Mouse (Mus musculus) embryonic facial prominence, embryonic 13.5 days (tissue): ENCODE measurements at regions not wholly inside any gene's neighbourhood (a gene's known extent, or its start where the extent isn't known, plus 50 kb on each side); places are given as distances from the start of the nearest gene placed in this dataset.

Source experiments
- ATAC-seq: fragments of 200-750 bp; cut with Nextera tagmentation; 2 replicates; pipeline ENCODE4 v1.8.0; 2017; ENCODE audit warnings: low read depth; ENCODE audit not compliant: insufficient number of reproducible peaks, insufficient read depth, low FRiP score, low TSS enrichment
- H3K27ac ChIP-seq: fragments of 300-500 bp; sonication (generic); 2 replicates; pipeline ENCODE4 v1.5.1; 2015; ENCODE audit warnings: moderate library complexity, mild to moderate bottlenecking, inconsistent platforms
- H3K27me3 ChIP-seq: fragments of 300-500 bp; sonication (generic); 2 replicates; pipeline ENCODE4 v1.6.1; 2015; ENCODE audit warnings: mild to moderate bottlenecking, inconsistent platforms
- H3K36me3 ChIP-seq: fragments of 300-500 bp; sonication (generic); 2 replicates; pipeline ENCODE4 v1.6.1; 2015; ENCODE audit warnings: mild to moderate bottlenecking, inconsistent platforms
- H3K4me1 ChIP-seq: fragments of 300-500 bp; sonication (generic); 2 replicates; pipeline ENCODE4 v1.6.1; 2015; ENCODE audit warnings: inconsistent platforms
- H3K4me2 ChIP-seq: fragments of 300-500 bp; sonication (generic); 2 replicates; pipeline ENCODE4 v1.6.1; 2015; ENCODE audit warnings: moderate library complexity, mild to moderate bottlenecking, inconsistent platforms
- H3K4me3 ChIP-seq: fragments of 300-500 bp; sonication (generic); 2 replicates; pipeline ENCODE4 v1.5.1; 2015; ENCODE audit warnings: mild to moderate bottlenecking, inconsistent platforms
- H3K9ac ChIP-seq: fragments of 300-500 bp; sonication (generic); 2 replicates; pipeline ENCODE4 v1.6.1; 2015; ENCODE audit warnings: mild to moderate bottlenecking, inconsistent platforms
- H3K9me3 ChIP-seq: fragments of 300-500 bp; sonication (generic); 2 replicates; pipeline ENCODE4 v1.6.1; 2016; ENCODE audit warnings: inconsistent platforms
- WGBS: fragments of 180-500 bp; shearing (Covaris S2); methylation state at CpG from one replicate; pipeline ENCODE4 v1.1.7; 2015; ENCODE audit warnings: mixed read lengths; 5-methylcytosine and 5-hydroxymethylcytosine counted together

GRCm38 (mm10) chr13:97510431-97511261 lies 249.8 kb downstream of the Gm10260 start:
- H3K9me3 ChIP-seq, result no peaks in the 10 kb centered on the region; the same call in 1 of the 2 replicates
- H3K9ac ChIP-seq, result no peak overlapping the region
- H3K4me3 ChIP-seq, result no peak overlapping the region
- no peaks in the 10 kb centered on the region for H3K27me3 ChIP-seq
- peak overlapping the region; percentile 41; the same call in 1 of the 2 replicates for H3K27ac ChIP-seq
- peak; percentile 33; the same call in 1 of the 2 replicates for ATAC-seq
- no peaks in the 10 kb centered on the region for H3K36me3 ChIP-seq
- H3K4me1 ChIP-seq, result peaks cover 31% of the 10 kb centered on the region
- 46% methylated on average over 10 of the region's 10 CpGs for WGBS
- H3K4me2 ChIP-seq, result no peak overlapping the region

- Histone ChIP-seq H3K27me3 (no peaks in the 10 kb centered on the region), H3K9me3 (no peaks in the 10 kb centered on the region), H3K4me1 (peaks cover 8% of the 10 kb centered on the region; the same call in 1 of the 2 replicates), H3K36me3 (no peaks in the 10 kb centered on the region), H3K27ac (no peak overlapping the region), H3K4me2 (no peak overlapping the region), H3K4me3 (no peak overlapping the region), H3K9ac (no peak overlapping the region)
- 70% methylated on average over 5 of the region's 5 CpGs for WGBS
- no peak for ATAC-seq
These were observed 255.5 kb downstream of the Gm10260 start for GRCm38 (mm10) chr13:97504949-97505348.

GRCm38 (mm10) chr13:97503955-97504739 lies 256.3 kb downstream of the Gm10260 start:
- no peak overlapping the region for H3K4me2 ChIP-seq
- no peak overlapping the region; the same call in 1 of the 2 replicates for H3K27ac ChIP-seq
- H3K36me3 ChIP-seq, result no peaks in the 10 kb centered on the region
- no peak overlapping the region for H3K4me3 ChIP-seq
- peaks cover 16% of the 10 kb centered on the region; the same call in 1 of the 2 replicates for H3K4me1 ChIP-seq
- H3K9me3 ChIP-seq, result no peaks in the 10 kb centered on the region
- H3K9ac ChIP-seq, result no peak overlapping the region
- no peaks in the 10 kb centered on the region for H3K27me3 ChIP-seq
- ATAC-seq, result no peak
- WGBS, result 94% methylated on average over 10 of the region's 10 CpGs

- Histone ChIP-seq H3K4me2 (no peak overlapping the region), H3K9ac (no peak overlapping the region), H3K36me3 (no peaks in the 10 kb centered on the region), H3K27me3 (no peaks in the 10 kb centered on the region), H3K4me3 (no peak overlapping the region), H3K9me3 (no peaks in the 10 kb centered on the region), H3K27ac (no peak overlapping the region; the same call in 1 of the 2 replicates), H3K4me1 (peaks cover 18% of the 10 kb centered on the region; the same call in 1 of the 2 replicates)
- 78% methylated on average over 5 of the region's 5 CpGs for whole genome bisulfite sequencing
- no peak for ATAC-seq
These were observed 257.0 kb downstream of the Gm10260 start for GRCm38 (mm10) chr13:97503391-97503790.

- Histone ChIP-seq H3K27me3 (no peaks in the 10 kb centered on the region), H3K4me2 (no peak overlapping the region), H3K4me3 (no peak overlapping the region), H3K9me3 (no peaks in the 10 kb centered on the region), H3K36me3 (no peaks in the 10 kb centered on the region), H3K9ac (no peak overlapping the region), H3K4me1 (peaks cover 14% of the 10 kb centered on the region; the same call in 1 of the 2 replicates), H3K27ac (no peak overlapping the region)
- ATAC-seq, result no peak
- 84% methylated on average over 8 of the region's 8 CpGs for WGBS
These were observed 259.2 kb downstream of the Enc1 start for GRCm38 (mm10) chr13:97500155-97500554.

GRCm38 (mm10) chr13:97498981-97499380 lies 258.1 kb downstream of the Enc1 start:
- Histone ChIP-seq H3K9ac (no peak overlapping the region), H3K9me3 (no peaks in the 10 kb centered on the region), H3K4me2 (no peak overlapping the region), H3K36me3 (no peaks in the 10 kb centered on the region), H3K4me1 (peaks cover 12% of the 10 kb centered on the region; the same call in 1 of the 2 replicates), H3K27me3 (0 out of 2 replicates have a peak, but pooled peaks cover 3% of the 10 kb centered on the region), H3K27ac (no peak overlapping the region), H3K4me3 (no peak overlapping the region)
- WGBS, result 89% methylated on average over 5 of the region's 5 CpGs
- ATAC-seq, result no peak

GRCm38 (mm10) chr13:97497928-97498327 lies 257.0 kb downstream of the Enc1 start:
- H3K4me3 ChIP-seq, result no peak overlapping the region
- no peak overlapping the region for H3K4me2 ChIP-seq
- 0 out of 2 replicates have a peak, but pooled peaks cover 3% of the 10 kb centered on the region for H3K27me3 ChIP-seq
- no peaks in the 10 kb centered on the region for H3K9me3 ChIP-seq
- H3K4me1 ChIP-seq, result peaks cover 16% of the 10 kb centered on the region; the same call in 1 of the 2 replicates
- no peak overlapping the region for H3K27ac ChIP-seq
- 78% methylated on average over 5 of the region's 5 CpGs for WGBS
- ATAC-seq, result no peak
- no peak overlapping the region for H3K9ac ChIP-seq
- H3K36me3 ChIP-seq, result no peaks in the 10 kb centered on the region

GRCm38 (mm10) chr13:97494770-97495169 lies 253.9 kb downstream of the Enc1 start:
- Histone ChIP-seq H3K9me3 (no peaks in the 10 kb centered on the region), H3K4me1 (peaks cover 30% of the 10 kb centered on the region), H3K36me3 (no peaks in the 10 kb centered on the region), H3K4me3 (no peak overlapping the region), H3K27ac (no peak overlapping the region), H3K9ac (no peak overlapping the region), H3K4me2 (no peak overlapping the region), H3K27me3 (0 out of 2 replicates have a peak, but pooled peaks cover 3% of the 10 kb centered on the region)
- no peak for ATAC-seq
- 84% methylated on average over 2 of the region's 2 CpGs for WGBS

- H3K4me1 ChIP-seq, result peaks cover 32% of the 10 kb centered on the region
- H3K9ac ChIP-seq, result no peak overlapping the region
- no peak for ATAC-seq
- H3K36me3 ChIP-seq, result no peaks in the 10 kb centered on the region
- H3K27me3 ChIP-seq, result 0 out of 2 replicates have a peak, but pooled peaks cover 3% of the 10 kb centered on the region
- H3K4me3 ChIP-seq, result no peak overlapping the region
- WGBS, result 60% methylated on average over 7 of the region's 7 CpGs
- no peak overlapping the region for H3K4me2 ChIP-seq
- H3K27ac ChIP-seq, result no peak overlapping the region
- H3K9me3 ChIP-seq, result no peaks in the 10 kb centered on the region
These were observed 252.9 kb downstream of the Enc1 start for GRCm38 (mm10) chr13:97493836-97494235.

GRCm38 (mm10) chr13:97492958-97493735 lies 252.2 kb downstream of the Enc1 start:
- no peak overlapping the region for H3K27ac ChIP-seq
- H3K36me3 ChIP-seq, result no peaks in the 10 kb centered on the region
- H3K27me3 ChIP-seq, result 0 out of 2 replicates have a peak, but pooled peaks cover 3% of the 10 kb centered on the region
- ATAC-seq, result no peak
- no peak overlapping the region for H3K9ac ChIP-seq
- 65% methylated on average over 19 of the region's 20 CpGs for WGBS
- no peak overlapping the region for H3K4me3 ChIP-seq
- H3K4me1 ChIP-seq, result peaks cover 38% of the 10 kb centered on the region
- no peaks in the 10 kb centered on the region for H3K9me3 ChIP-seq
- H3K4me2 ChIP-seq, result no peak overlapping the region
